Mouse (Mus musculus): ENCODE data around the gene Fbp2. TPM values are rescaled to one million over a fixed set of nuclear protein-coding genes. Genes with fewer than 3 reads are reported as not detected.
A peak's percentile ranks its signal among the peaks of the same experiment; 100 is the strongest.
"Not testable (repeated sequence)": the region's sequence is repeated elsewhere in the genome, so short reads cannot be mapped to it uniquely, and the experiment has no call there.

The Fbp2 gene
- total RNA-seq, 4 experiments from 2014 or later, result 29.0 to 122 (median 55.0) TPM

DNA sequence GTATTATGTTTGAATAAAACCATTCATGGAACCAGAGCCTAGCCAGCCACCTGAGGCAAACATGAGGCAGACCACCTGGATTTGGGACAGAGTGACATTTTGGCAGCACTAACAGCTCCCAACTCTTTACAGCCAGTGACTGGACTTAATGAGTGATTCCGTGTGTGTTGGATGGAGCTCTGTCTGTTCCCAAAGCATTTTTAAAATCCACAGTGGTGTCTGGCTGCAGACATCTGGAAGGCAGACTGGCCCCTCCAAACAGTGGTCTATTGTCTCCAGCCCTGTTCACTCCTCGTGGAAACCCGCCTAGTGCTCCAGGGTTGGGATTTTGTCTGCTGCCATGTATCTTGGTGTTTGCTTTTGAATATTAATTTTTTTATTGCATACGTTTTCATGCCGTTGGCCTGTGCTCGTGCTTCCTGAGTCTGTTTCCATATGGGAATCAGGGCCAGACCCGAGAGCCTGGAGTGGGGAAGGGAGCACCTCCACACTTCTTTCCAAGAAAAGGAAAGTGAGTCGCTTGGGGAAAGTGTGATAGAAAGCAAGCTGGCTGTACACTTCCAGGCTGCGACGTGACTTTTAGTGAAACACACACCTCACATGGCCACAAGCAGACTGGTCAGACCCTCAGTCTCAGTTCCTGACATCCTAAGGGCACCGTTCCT, 7.6 kb upstream of the Fbp2 start:
- no peak for DNase-seq (ENCODE audit: low spot score in 2 of 2)

DNA sequence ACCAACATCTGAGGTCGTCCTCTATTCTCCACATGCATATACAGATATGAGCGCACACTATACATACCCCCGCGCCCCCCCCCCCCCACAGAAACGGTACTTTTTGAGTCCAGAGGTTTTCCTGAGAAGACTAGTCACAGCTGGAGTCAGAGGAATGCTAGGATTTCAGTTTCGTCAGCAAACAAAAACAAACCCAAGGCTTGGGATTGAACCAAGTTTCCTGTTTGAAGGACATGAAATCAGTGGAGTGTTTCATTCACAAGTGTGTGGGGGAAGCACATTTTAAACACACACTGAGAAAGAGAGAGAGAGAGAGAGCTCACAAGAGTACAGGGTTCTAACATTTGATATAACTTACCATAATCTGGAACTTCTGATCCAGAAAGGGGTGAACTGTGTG, 5.5 kb upstream of the Fbp2 start:
- DNase-seq (ENCODE audit: low spot score in 2 of 2), result no peak

DNA sequence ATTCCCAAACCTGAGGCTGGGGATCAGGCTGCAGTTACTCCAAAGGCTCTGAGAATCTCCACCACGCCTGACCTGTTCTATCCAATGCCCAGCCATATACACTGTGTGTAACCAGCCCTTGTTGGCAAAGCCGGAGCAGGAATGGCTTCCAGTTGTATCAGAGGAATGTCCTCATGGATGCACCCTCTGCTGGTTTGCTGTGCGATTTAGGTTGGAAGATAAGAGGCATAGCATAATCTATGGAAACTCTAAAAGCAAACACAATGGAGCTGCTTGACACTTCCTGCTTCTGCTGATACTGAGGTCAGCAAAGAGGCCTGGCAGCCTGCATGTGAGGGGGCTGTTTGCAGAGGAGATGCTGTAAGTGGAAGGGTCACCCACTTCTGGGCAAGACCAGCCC, 4.7 kb upstream of the Fbp2 start:
- no peak for DNase-seq (ENCODE audit: low spot score in 2 of 2)

DNA sequence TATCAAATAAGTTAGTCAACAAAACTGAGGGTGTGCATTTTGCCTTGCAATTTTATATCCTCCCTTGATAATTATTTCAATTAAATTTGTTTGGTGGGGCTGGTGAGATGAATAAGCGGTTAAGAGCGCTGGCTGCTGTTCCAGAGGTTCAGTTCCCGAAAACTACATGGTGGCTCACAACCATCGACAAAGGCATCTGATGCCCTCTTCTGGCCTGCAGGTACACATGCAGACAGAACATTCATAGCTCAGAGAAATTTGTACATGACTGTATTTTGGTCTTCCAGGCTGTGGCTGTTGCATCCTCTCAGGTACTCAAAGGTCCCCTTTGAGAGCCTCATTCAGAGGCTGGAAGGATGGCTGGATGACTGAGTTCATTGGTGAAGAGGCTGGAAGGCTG, 1.8 kb upstream of the Fbp2 start:
- DNase-seq (ENCODE audit: low spot score in 2 of 2), result no peak

GRCm38 (mm10) chr13:62859251-62859650, 1.0 kb upstream of the Fbp2 start:
- DNase-seq (ENCODE audit: low spot score in 2 of 2), result not testable (repeated sequence)

- peak; percentile 40 to 54 for DNase-seq (ENCODE audit: low spot score in 2 of 2)
These were observed 1.4 kb downstream of the Fbp2 start for GRCm38 (mm10) chr13:62856850-62857249.

GRCm38 (mm10) chr13:62856305-62856675, 1.9 kb downstream of the Fbp2 start:
- peak; percentile 73 to 77 for DNase-seq (ENCODE audit: low spot score in 2 of 2)

DNA sequence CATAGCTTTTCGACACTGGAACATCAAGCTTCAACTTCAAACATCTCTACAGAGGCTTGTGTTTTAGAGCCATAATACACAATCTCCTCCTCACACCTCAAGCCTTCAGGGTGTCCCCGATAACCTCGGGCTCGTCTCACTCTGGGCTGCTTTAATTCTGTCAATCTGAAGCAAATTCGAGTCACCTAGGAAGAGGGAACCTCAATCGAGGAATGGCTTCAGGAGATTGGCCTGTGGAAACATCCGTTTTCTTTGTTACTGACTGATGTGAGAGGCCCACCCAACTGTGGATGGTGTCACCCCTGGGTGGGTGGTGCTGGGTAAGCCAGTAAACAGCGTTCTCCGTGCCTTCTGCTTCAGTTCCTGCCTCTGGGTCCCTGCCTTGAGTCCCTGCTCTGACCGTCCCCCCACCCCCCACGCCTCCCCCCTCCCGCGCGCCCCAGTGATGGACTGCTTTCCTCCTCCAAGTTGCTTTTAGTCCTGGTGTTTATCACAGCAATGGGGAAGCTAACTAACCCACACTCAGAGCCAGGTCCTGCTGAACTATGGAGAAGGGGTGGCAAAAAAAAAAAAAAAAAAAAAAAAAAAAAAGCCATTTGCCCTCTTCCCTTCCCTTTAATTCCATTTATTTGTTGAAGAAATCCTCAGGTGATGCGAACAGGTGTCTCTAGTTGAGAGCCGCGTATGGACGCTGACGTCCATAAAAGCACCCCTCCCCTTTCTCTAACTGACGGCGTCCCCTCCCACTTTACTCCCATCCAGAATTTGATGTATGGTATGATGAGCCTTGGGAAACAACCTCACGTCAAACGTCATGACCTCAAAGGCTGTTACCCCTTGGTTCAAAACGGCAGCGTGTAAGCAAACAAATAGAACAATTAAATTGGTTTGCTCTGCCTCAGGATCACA, 2.6 kb downstream of the Fbp2 start:
- no peak for DNase-seq (ENCODE audit: low spot score in 2 of 2)

DNA sequence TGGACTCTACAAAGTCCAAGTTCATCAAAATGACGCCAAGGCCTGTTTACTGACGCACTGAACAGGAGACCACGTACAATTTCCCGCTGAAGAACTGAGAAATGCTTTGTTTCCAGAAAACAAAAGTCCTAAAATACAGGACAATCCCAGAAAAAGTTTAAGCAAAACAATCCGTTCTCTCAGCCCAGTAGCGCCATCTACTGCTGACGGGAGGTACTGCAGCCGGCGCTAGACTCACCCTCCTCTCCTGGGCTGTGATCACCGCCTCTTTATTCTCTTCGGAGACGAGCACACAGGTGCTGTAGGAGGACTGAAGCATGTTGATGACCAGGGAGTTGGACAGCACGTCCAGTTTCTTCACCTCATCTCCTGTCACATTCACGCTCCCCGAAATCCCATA, 3.6 kb downstream of the Fbp2 start:
- peak; percentile 33 to 34 for DNase-seq (ENCODE audit: low spot score in 2 of 2)

GRCm38 (mm10) chr13:62833341-62833740, 24.9 kb downstream of the Fbp2 start:
- no peak for DNase-seq (ENCODE audit: low spot score in 2 of 2)

GRCm38 (mm10) chr13:62832239-62832638, 26.0 kb downstream of the Fbp2 start:
- no peak for DNase-seq (ENCODE audit: low spot score in 2 of 2)

- not testable (repeated sequence) for DNase-seq (ENCODE audit: low spot score in 2 of 2)
These were observed 42.5 kb downstream of the Fbp2 start for GRCm38 (mm10) chr13:62815705-62816104.

DNA sequence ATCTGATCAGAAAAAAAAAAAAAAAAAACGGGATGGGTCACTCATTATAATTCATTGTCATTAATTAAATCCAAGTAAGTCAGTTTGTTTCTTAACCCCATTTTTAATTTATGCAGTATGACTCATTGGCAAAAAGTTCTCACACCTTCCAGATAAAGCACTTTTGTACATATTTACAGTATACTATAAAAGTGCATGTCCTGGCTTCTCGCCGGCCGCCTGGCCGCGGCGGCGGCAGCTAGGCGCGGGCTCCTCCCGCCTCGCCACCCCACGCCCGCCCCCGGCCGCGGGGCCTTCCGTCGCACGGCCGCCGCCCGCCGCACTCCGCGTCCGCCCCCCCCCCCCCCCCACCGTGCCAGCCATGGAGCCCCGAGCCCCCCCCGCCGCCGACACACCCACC, 45.5 kb downstream of the Fbp2 start:
- no peak for DNase-seq (ENCODE audit: low spot score in 2 of 2)

- not testable (repeated sequence) for DNase-seq (ENCODE audit: low spot score in 2 of 2)
These were observed 50.2 kb downstream of the Fbp2 start for GRCm38 (mm10) chr13:62807981-62808380.

Other genes starting within 250 kb of the Fbp2 start
- 1 to 10 TPM in 3 of 4 experiments, under 1 TPM in 1; 0.56 to 1.3 (median 1.2) TPM for gene 6720489N17Rik, start 234.2 kb downstream of the Fbp2 start, total RNA-seq (2022)
- gene Platr25, start 97.7 kb downstream of the Fbp2 start, total RNA-seq (2022), result 1 to 10 TPM in 3 of 4 experiments, under 1 TPM in 1; 0.48 to 2.1 (median 1.6) TPM
- gene Gm5141, start 72.6 kb downstream of the Fbp2 start, total RNA-seq (2022), result under 1 TPM; 0.22 to 0.60 (median 0.44) TPM
- gene Fbp1, start 29.9 kb upstream of the Fbp2 start, total RNA-seq (2022), result under 1 TPM in 1 of 4 experiments, not detected in 3; 0.78 TPM
- 10 to 100 TPM; 54.3 to 63.7 (median 56.8) TPM for gene 2010111I01Rik, start 106.5 kb upstream of the Fbp2 start, total RNA-seq (2022)